Mouse (Mus musculus) left cerebral cortex, adult 9 months (tissue): ENCODE results near the gene Osbpl2.

Experiments used
- DNase-seq, 2 experiments: peaks; one replicate each; pipeline ENCODE4 v3.0.0; 2022; ENCODE audit warnings: low spot score in 2 of 2

Gene Osbpl2

GRCm38 (mm10) chr2:180104659-180105377, 14.3 kb upstream of the Osbpl2 start:
- no peak for DNase-seq

GRCm38 (mm10) chr2:180105441-180106190, 13.5 kb upstream of the Osbpl2 start:
- no peak for DNase-seq

- DNase-seq: no peak
Measured at GRCm38 (mm10) chr2:180107081-180107480, 12.0 kb upstream of the Osbpl2 start.

GRCm38 (mm10) chr2:180108285-180108684, 10.8 kb upstream of the Osbpl2 start:
- DNase-seq: no peak

- peak in 1 of 2 experiments; percentile 86 for DNase-seq
Measured at GRCm38 (mm10) chr2:180113909-180114890, 4.9 kb upstream of the Osbpl2 start.

- peak in 1 of 2 experiments; percentile 68 for DNase-seq
Measured at GRCm38 (mm10) chr2:180115279-180115678, 3.8 kb upstream of the Osbpl2 start.

GRCm38 (mm10) chr2:180116081-180116493, 3.0 kb upstream of the Osbpl2 start:
- DNase-seq: peak in 1 of 2 experiments; percentile 68

- no peak for DNase-seq
Measured at GRCm38 (mm10) chr2:180116741-180117484, 2.2 kb upstream of the Osbpl2 start.

GRCm38 (mm10) chr2:180117485-180118194, 1.5 kb upstream of the Osbpl2 start:
- peak in 1 of 2 experiments; percentile 64 for DNase-seq

- no peak for DNase-seq
Measured at GRCm38 (mm10) chr2:180119439-180120291, 559 bp downstream of the Osbpl2 start.

GRCm38 (mm10) chr2:180120292-180120761, 1.2 kb downstream of the Osbpl2 start:
- no peak for DNase-seq

- no peak for DNase-seq
Measured at GRCm38 (mm10) chr2:180124192-180124591, 5.1 kb downstream of the Osbpl2 start.

GRCm38 (mm10) chr2:180126195-180126594, 7.1 kb downstream of the Osbpl2 start:
- DNase-seq: no peak

- DNase-seq: no peak
Measured at GRCm38 (mm10) chr2:180127675-180128074, 8.6 kb downstream of the Osbpl2 start.

GRCm38 (mm10) chr2:180133231-180133630, 14.1 kb downstream of the Osbpl2 start:
- DNase-seq: no peak

- no peak for DNase-seq
Measured at GRCm38 (mm10) chr2:180133911-180134310, 14.8 kb downstream of the Osbpl2 start.

GRCm38 (mm10) chr2:180135414-180135813, 16.3 kb downstream of the Osbpl2 start:
- no peak for DNase-seq

- DNase-seq: no peak
Measured at GRCm38 (mm10) chr2:180146091-180146490, 27.0 kb downstream of the Osbpl2 start.

- peak in 1 of 2 experiments; percentile 39 for DNase-seq
Measured at GRCm38 (mm10) chr2:180147379-180147778, 28.3 kb downstream of the Osbpl2 start.
